7 mouse cellular contexts compared by ENCODE assay signal in the genomic region with DNA sequence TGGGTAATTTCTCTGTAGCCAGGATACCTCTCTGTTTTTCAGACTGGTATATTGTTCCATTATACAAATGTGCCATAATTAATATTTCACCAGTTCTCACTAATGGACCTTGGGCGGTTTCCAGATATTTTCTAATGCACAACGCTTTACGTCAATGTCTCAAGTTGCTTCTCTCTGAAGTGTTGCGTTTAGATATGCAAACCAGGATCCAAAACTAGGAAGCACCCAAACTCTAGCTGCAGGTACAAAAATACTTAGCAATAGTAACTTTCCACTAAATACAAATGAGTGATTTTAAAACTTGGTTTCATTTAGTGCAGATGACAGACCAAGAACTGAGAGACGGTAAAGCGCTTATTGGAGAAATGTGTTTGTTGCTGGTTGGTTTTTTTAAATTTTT. TPM values are rescaled to one million over a fixed set of nuclear protein-coding genes. Genes with fewer than 3 reads are reported as not detected.
DNase-seq lines count a peak whose midpoint lies in the region; ATAC-seq and TF ChIP-seq lines count a peak whose summit lies in the region.

No protein-coding gene starts in this region.

- H3K9ac ChIP-seq in lung, postnatal 0 days (replicated peaks; ENCODE audit: low read depth): peak overlapping the region; percentile 94
- H3K9ac ChIP-seq in embryonic facial prominence, embryonic 13.5 days: peak overlapping the region; percentile 89
- H3K9ac ChIP-seq in limb, embryonic 12.5 days (replicated peaks): peak overlapping the region; percentile 97
- peak overlapping the region; percentile 96 for H3K9ac ChIP-seq in stomach, embryonic 16.5 days (ENCODE audit: low read length)

- peak; percentile 49 for DNase-seq in lung, postnatal 0 days (ENCODE audit: low spot score)
- no peak for DNase-seq in lung, adult 18-20 months
- no peak for DNase-seq in T-cell, adult 2 months (ENCODE audit: low spot score)
- no peak for DNase-seq in thymus, postnatal 10 days (ENCODE audit: low spot score in 2 of 2)

- H3K4me1 ChIP-seq in lung, postnatal 0 days (ENCODE audit: insufficient read depth, low read depth, low read length): peaks cover 8% of the 10 kb centered on the region; the same call in 1 of the 2 replicates
- H3K4me1 ChIP-seq in embryonic facial prominence, embryonic 13.5 days: peaks cover 34% of the 10 kb centered on the region
- peaks cover 20% of the 10 kb centered on the region for H3K4me1 ChIP-seq in limb, embryonic 12.5 days (replicated peaks)
- peaks cover 25% of the 10 kb centered on the region for H3K4me1 ChIP-seq in stomach, embryonic 16.5 days (ENCODE audit: control insufficient read depth, insufficient read depth, low read length)

- under 1% methylated on average over 6 of the region's 6 CpGs for WGBS in lung, postnatal 0 days
- WGBS in embryonic facial prominence, embryonic 13.5 days: 3% methylated on average over 6 of the region's 6 CpGs
- 8% methylated on average over 6 of the region's 6 CpGs for WGBS in limb, embryonic 12.5 days
- 1% methylated on average over 6 of the region's 6 CpGs for WGBS in stomach, embryonic 16.5 days

- H3K27ac ChIP-seq in lung, postnatal 0 days (ENCODE audit: low read length): peak overlapping the region; percentile 92
- peak overlapping the region; percentile 88; the same call in 1 of the 2 replicates for H3K27ac ChIP-seq in embryonic facial prominence, embryonic 13.5 days
- peak overlapping the region; percentile 93; the same call in 1 of the 2 replicates for H3K27ac ChIP-seq in limb, embryonic 12.5 days
- peak overlapping the region; percentile 91 for H3K27ac ChIP-seq in stomach, embryonic 16.5 days (ENCODE audit: low read length)

- peak overlapping the region; percentile 48 for H3K4me2 ChIP-seq in lung, postnatal 0 days (replicated peaks; ENCODE audit: low read depth, low read length)
- H3K4me2 ChIP-seq in embryonic facial prominence, embryonic 13.5 days: peak overlapping the region; percentile 73
- peak overlapping the region; percentile 60 for H3K4me2 ChIP-seq in limb, embryonic 12.5 days
- peak overlapping the region; percentile 72 for H3K4me2 ChIP-seq in stomach, embryonic 16.5 days (ENCODE audit: low read depth, low read length)

- H3K36me3 ChIP-seq in lung, postnatal 0 days (ENCODE audit: insufficient read depth, low read length): no peaks in the 10 kb centered on the region
- peaks cover 6% of the 10 kb centered on the region; the same call in 1 of the 2 replicates for H3K36me3 ChIP-seq in embryonic facial prominence, embryonic 13.5 days
- H3K36me3 ChIP-seq in limb, embryonic 12.5 days: peaks cover 10% of the 10 kb centered on the region; the same call in 1 of the 2 replicates
- 0 out of 2 replicates have a peak, but pooled peaks cover 4% of the 10 kb centered on the region for H3K36me3 ChIP-seq in stomach, embryonic 16.5 days (ENCODE audit: control insufficient read depth, insufficient read depth, low read length)

- peak overlapping the region; percentile 78 for H3K4me3 ChIP-seq in lung, postnatal 0 days (ENCODE audit: low read depth, low read length)
- H3K4me3 ChIP-seq in embryonic facial prominence, embryonic 13.5 days: peak overlapping the region; percentile 79
- peak overlapping the region; percentile 88 for H3K4me3 ChIP-seq in limb, embryonic 12.5 days (replicated peaks)
- H3K4me3 ChIP-seq in stomach, embryonic 16.5 days (replicated peaks; ENCODE audit: low read length): peak overlapping the region; percentile 78

- no peaks in the 10 kb centered on the region for H3K27me3 ChIP-seq in lung, postnatal 0 days (replicated peaks; ENCODE audit: insufficient read depth, low read length)
- H3K27me3 ChIP-seq in embryonic facial prominence, embryonic 13.5 days: no peaks in the 10 kb centered on the region
- H3K27me3 ChIP-seq in limb, embryonic 12.5 days: no peaks in the 10 kb centered on the region
- no peaks in the 10 kb centered on the region for H3K27me3 ChIP-seq in stomach, embryonic 16.5 days (ENCODE audit: control insufficient read depth, insufficient read depth, low read length)

- no peak for TF ChIP-seq EP300 in lung, postnatal 0 days (IDR thresholded peaks at IDR 0.05)

- no peak for TF ChIP-seq CTCF in lung, postnatal 0 days (IDR thresholded peaks at IDR 0.05)

- no peak for ATAC-seq in lung, postnatal 0 days
- no peak for ATAC-seq in embryonic facial prominence, embryonic 13.5 days (ENCODE audit: insufficient number of reproducible peaks, insufficient read depth, low FRiP score, low TSS enrichment, low read depth)
- ATAC-seq in limb, embryonic 12.5 days (ENCODE audit: insufficient number of reproducible peaks, insufficient read depth, low FRiP score, low TSS enrichment, low read depth): no peak
- no peak for ATAC-seq in stomach, embryonic 16.5 days (ENCODE audit: insufficient read depth, low FRiP score)

- no peaks in the 10 kb centered on the region for H3K9me3 ChIP-seq in lung, postnatal 0 days (ENCODE audit: low read length)
- H3K9me3 ChIP-seq in embryonic facial prominence, embryonic 13.5 days: no peaks in the 10 kb centered on the region
- H3K9me3 ChIP-seq in limb, embryonic 12.5 days: no peaks in the 10 kb centered on the region
- H3K9me3 ChIP-seq in stomach, embryonic 16.5 days (replicated peaks; ENCODE audit: control insufficient read depth, low read length): no peaks in the 10 kb centered on the region

RNA-seq across cellular contexts. Expression of a gene that starts 1.0 kb away (rescaled TPM):
- polyA plus RNA-seq in lung, postnatal 0 days (2015; fragmentation: Nextera tagmentation; extraction: Ambion mirVana): 143 and 160 TPM in 2 replicates
- polyA plus RNA-seq in embryonic facial prominence, embryonic 13.5 days (2015; fragmentation: Nextera tagmentation; extraction: Ambion mirVana): 77.5 and 90.8 TPM in 2 replicates
- 68.2 and 71.2 TPM in 2 replicates for polyA plus RNA-seq in limb, embryonic 12.5 days (2016; fragmentation: Nextera tagmentation; extraction: Ambion mirVana)
- 86.4 and 93.2 TPM in 2 replicates for polyA plus RNA-seq in stomach, embryonic 16.5 days (2015; fragmentation: Nextera tagmentation; extraction: Ambion mirVana)

RNA-seq across cellular contexts. Expression of a gene that starts 40.5 kb away (rescaled TPM):
- 0.96 and 2.1 TPM in 2 replicates for polyA plus RNA-seq in lung, postnatal 0 days (2015; fragmentation: Nextera tagmentation; extraction: Ambion mirVana)
- polyA plus RNA-seq in embryonic facial prominence, embryonic 13.5 days (2015; fragmentation: Nextera tagmentation; extraction: Ambion mirVana): 66.5 and 81.1 TPM in 2 replicates
- polyA plus RNA-seq in limb, embryonic 12.5 days (2016; fragmentation: Nextera tagmentation; extraction: Ambion mirVana): 13.8 and 19.4 TPM in 2 replicates
- 0.83 and 1.5 TPM in 2 replicates for polyA plus RNA-seq in stomach, embryonic 16.5 days (2015; fragmentation: Nextera tagmentation; extraction: Ambion mirVana)
